Mouse (Mus musculus): ENCODE results near the gene Fam117b.

GRCm38 (mm10) chr1:59914799-59915198 is 2.0 kb downstream of the Fam117b start:
- no peak for TF ChIP-seq CTCF (IDR thresholded peaks at IDR 0.05; ENCODE audit: control insufficient read depth, insufficient read depth, insufficient read length)
- TF ChIP-seq USF1 (IDR thresholded peaks at IDR 0.05; ENCODE audit: low read depth), result no peak
- TF ChIP-seq CEBPB (IDR thresholded peaks at IDR 0.05; ENCODE audit: low read depth), result no peak
- no peak for TF ChIP-seq MAX (IDR thresholded peaks at IDR 0.05)
- TF ChIP-seq MYOG (IDR thresholded peaks at IDR 0.05; ENCODE audit: control insufficient read depth, extremely low read depth, insufficient read length), result no peak
- TF ChIP-seq FOSL1 (IDR thresholded peaks at IDR 0.05; ENCODE audit: insufficient read depth, low read length, poor library complexity, severe bottlenecking), result no peak

Measured in C2C12 (cell line).